Mouse (Mus musculus): ENCODE measurements around the gene Grasp.

Grasp gene

DNA sequence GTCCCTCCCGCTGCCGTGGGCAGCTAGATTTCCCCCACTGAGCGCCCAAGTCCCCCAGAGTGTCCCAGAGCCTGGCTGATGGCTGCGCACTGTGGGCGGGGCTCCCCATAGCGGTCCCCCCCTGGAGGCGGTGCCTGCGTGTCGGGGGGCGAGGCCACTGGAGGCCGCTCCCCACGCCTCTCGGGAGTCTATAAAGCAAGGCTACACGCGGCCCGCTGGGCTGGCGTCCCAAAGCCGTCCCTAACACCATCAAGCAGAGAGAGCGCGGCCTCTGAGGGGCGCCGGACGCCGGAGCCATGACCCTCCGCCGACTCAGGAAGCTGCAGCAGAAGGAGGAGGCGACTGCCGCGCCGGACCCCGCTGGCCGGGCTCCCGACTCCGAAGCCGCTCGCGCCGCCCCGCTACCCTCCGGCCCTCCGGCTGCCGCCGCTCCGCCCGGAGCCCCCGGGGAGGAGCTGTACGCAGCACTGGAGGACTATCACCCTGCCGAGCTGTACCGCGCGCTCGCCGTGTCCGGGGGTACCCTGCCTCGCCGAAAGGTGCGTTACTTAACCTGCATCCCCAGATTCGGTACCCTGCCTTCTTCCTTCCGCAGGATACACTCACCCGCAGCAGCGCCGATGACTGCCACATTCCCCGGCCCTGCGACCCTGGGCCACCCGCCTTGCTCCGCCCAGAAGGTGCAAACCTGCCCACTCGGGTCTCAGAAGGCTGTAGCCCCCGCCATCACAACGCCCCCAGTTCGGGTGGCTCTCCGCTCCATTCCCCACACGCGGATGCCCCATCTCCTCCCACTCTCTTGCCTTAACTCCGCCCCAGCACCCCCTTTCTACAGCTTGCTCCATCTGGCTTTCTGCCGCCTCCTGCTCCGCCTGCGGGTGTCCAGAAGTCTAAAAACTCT lies at the start of gene Grasp:
Gene Grasp (plus strand): TSS at position 183 of the 901 bp plus-strand sequence.
- peak; percentile 91 for DNase-seq

DNA sequence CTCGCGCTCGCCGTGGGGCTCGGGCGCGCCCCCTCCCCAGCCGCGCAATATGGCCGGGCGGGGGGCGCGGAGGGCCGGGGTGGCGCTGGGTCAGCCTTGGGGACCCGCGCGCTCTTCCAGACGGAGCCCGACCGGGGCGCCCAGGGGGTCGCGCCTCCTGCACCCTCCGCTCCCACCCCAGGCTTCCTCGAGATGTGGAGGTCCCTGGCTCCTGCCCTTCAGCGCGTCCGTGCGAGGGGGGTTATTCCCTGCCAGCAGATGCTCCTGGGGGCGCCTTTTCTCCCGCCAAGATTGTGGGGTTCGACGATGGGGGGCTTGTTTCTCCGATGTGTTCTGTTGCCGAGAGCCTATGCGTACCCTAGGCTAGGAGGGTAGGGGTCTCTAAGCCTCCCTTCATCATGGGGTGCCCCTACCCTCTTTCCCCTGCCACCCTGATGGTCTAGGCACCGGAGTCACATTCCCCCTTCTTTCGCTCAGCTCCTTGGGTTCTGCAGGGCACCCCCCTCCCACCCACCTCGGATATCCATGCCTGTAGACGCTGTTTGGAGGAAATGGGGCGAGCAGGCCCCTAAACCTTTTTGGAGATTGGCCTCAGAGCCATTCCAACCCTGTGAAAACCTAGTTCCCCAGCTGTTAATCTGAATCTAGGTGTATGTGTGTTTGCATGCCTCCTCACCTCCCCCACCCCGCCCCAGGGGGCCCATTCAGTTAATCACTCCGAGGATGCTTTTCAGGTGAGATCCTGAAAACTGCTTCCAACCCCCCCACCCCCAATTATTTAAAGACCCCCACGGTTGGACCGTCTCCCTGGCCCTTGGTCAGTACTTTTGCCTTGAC lies 49.5 kb upstream of the Grasp start:
- DNase-seq = no peak

DNA sequence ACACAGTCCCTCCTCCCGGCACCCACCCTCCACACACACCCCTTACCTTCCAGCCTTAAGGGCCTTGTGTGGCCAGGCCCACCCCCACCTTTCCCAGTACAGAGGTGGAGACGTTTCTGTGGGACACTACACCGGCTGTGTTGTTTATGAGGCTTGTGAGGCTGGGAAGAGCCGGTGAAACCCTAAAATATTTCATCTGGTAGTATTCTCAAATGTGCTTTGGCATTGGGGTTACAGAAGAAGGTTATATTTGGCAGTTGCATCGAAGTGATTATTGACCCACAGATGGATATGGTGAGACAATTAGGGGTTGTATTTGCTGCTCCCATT lies 48.9 kb upstream of the Grasp start:
- DNase-seq = no peak

DNA sequence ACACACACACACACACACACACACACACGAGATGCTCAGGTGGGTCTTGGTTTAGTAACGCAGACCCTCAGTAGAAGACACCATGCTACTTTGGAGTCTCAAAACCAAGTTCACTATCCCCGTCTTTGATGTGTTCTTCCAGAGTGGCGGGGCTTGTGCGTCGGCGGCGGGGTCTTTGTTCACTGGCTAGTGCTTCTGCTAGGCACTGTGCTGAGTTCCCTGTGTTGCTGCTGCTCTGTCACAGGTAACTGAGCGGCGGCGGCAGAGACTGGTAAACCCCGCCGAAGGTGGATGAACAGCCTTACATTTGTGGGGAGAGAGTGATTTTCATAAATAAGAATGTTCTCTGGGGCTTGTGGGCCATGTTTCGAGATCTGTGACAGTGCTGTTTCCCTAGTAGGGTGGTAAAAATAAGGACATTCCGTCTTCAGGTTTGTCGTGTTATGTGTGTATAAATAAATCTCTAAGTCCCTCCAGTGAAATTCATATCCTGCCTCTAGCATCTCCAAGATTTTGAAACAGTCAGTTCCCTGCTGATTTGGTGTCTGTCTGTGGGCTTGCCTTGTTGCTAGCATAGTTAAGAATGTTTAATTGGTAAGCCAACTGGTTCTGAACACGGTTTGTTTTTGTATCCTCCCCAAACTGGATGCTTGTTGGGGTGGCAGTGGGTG lies 48.2 kb upstream of the Grasp start:
- DNase-seq = no peak

DNA sequence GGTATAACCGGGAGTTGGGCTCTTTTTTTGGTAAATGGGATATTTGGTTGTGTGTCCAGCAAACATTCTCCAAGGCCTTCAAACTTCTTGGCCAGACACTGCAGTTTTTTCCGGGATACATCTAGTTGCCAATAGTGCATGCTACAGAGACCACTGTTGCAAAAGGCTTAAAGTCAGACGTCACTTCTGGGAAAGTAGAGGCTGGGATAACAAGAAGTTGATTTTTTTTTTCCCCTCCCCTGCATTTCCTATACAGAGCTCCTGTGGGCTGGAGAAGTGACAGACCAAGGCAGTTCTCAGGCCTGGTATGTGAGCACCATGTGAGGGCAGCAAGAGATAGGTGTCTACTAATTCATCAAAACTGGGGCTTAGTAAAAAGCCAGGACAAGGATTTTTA lies 47.7 kb upstream of the Grasp start:
- DNase-seq = no peak

DNA sequence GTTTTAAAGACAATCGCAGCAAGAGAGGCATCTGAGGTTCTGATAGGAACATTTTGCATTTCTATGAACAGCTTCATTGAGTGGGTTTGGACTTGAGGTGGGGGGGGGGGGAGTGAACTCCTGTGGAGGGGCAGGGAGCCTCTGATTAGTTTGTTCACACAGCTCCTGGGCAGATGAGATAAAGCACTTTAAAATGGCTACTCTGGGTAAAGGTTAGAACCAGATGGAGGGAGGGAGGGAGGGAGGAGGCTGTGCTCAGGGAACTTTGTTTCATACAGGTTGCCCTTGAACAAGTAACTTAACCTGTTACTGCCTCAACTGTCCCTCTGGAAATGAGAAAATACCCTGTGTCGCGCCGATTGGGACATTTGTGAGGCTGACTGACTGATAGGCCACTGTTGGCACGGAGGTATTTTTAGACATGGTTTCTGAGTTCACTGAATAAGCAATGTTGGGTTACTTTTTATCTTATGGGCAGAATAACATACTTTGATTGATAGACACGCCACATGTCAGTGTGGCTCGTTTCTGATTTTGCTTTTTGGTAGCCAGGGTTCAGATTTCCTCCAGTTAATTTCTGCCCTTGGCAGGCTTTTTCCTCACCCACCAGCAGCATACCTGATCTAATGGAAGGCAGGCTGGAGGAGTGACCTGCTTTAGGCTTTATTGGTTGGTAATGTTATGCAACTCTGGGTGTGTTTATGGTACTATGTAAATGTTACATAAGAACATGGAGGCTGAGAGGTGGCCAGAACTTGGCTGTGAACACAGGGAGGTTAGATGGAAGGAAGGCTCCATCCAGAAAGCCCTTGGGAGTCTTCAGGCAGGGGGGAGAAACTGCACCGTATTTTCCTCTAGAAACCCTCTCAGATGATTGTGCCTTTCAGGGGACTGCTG lies 46.9 kb upstream of the Grasp start:
- DNase-seq = no peak

DNA sequence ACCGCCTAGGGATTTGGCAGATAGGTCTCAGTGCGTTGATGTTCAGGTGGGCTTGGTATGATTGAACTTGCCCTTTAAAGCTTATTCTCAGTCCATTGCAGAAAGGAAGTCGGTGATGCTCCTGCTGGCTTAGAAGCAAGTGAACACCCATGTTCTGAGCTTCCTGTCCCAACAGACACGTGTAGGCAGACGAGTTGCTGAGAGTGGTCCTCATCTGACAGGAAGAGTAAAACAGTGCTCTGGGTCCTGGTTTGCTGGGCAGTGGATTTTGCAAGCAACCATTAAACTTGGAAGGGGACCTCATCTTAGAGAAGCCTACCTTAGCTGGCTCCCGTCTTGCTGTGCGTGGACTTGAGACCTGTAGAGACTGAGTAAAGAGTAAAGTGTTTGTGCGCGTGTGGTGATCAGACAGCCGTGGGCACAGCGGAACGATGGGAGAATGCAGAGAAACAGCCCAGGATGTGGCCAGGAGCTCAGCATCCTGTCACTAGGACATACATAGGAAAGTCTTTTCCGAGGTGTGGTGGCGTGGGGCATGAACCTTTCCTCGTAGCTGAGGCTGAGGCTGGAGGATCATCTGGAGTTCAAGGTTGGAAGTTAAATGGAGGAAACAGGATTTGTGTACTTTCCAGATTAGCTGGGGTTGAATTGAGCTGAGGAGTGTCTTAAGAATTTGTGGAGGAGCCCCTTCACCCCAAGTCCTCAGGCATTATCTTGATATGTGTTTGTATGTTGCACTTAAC lies 43.5 kb upstream of the Grasp start:
- no peak for DNase-seq

DNA sequence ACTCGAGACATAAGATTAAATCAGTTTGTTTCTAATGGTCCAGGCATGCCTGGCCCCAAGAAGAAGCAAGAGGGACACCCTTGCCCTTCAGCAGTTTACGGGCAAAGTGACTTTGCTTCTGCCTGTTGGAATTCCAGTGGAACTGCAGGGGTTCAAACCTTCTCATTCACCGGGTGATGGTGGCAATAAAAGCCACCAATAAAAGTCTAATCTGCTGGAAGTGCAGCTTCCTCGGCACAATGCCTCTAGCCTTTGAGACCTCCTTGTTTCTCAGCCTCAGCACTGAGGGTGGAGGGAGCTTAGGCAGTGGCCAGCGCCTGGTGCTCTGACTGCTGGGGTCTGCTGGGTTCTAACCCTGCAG lies 42.9 kb upstream of the Grasp start:
- DNase-seq = no peak

DNA sequence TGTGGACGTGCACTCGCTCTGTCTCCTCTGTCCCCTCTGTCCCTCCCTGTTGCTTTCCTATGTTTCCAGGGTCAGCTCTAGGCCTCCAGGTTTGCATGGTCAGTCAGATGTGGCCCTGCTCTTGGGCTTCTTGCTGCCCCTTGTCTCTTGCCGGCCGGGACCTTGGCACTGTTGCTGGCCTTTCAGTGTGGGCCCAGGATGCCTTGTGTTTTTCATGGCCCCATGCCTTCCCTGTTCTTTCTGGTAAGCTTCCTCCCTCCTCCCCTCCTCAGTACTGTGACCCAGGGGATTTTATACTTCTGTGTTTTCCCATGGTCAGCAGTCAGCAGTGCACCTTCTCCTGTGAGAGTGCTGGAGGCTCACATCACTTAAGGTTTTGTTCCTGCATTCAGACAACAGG lies 42.5 kb upstream of the Grasp start:
- DNase-seq = no peak

DNA sequence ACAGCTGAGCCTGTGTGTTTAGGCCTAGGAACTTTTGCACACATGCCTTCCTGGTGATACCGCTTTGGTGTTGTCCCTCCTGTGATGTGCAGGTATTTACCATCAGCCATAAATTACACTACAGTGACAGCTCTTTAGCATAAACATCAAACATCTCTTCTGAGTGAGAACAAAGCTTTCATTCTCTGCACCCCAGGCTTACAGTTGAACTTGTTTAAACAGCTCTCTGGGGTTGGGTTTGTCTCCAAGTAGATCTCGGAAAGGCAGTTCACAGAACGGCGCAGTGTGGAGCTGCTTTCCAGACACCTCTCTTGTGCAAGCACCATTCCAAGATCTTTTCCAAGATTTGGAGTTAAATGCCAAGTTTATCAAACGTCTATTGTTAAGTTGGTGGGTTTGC lies 41.3 kb upstream of the Grasp start:
- no peak for DNase-seq

DNA sequence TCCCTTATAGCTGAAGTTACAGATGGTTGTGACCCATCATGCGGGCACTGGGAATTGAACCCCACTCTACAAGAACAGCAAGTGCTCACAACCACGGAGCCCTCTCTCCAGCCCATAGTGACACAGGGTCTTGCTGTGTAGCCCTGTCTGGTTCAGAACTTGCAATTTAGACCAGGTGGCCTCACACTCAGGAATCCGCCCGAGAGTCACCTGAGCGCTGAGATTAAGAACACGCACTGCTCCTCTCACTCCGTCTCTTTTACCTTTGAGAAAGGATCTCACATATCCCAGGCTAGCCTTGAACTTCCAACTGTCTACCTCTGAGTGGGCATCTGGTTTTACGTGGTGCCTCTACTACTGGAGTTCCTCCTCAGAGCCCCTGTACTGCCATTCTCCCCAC lies 39.7 kb upstream of the Grasp start:
- no peak for DNase-seq

DNA sequence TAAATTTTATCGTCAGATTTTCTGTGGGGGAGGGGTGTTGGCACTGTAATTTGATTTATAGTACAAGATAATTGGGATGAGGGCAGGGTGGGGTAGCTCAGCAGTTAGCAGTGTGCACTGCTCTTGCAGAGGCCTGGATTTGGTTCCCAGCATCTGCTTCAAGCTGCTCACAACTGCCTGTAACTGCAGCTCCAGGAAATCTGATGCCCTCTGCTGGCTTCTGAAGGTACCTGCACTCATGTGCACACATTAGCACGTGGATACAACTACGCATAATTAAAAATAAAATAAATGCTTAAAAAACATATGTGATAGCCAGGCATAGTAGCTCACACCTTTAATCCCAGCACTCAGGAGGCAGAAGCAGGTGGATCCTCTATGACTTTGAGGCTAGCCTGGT lies 38.4 kb upstream of the Grasp start:
- DNase-seq = no peak

DNA sequence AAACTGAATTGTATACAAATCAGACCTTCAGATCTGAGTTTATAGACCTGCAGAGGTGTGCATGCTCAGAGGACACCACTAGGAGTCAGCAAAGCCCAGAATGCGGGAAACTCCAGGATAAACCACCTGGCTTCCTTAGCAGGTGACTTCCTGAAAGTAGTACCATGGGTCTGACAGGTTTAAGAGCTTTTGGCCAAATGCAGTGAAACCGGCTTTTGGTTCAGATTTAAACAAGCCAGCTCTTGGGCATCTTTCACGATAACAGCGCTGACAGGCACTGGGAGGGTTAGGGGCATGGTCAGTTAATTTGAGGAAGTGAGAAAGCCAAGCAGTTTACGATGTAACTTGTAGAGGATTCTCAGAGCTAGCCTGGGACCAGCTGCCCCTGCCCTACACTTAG lies 36.1 kb upstream of the Grasp start:
- DNase-seq = no peak

DNA sequence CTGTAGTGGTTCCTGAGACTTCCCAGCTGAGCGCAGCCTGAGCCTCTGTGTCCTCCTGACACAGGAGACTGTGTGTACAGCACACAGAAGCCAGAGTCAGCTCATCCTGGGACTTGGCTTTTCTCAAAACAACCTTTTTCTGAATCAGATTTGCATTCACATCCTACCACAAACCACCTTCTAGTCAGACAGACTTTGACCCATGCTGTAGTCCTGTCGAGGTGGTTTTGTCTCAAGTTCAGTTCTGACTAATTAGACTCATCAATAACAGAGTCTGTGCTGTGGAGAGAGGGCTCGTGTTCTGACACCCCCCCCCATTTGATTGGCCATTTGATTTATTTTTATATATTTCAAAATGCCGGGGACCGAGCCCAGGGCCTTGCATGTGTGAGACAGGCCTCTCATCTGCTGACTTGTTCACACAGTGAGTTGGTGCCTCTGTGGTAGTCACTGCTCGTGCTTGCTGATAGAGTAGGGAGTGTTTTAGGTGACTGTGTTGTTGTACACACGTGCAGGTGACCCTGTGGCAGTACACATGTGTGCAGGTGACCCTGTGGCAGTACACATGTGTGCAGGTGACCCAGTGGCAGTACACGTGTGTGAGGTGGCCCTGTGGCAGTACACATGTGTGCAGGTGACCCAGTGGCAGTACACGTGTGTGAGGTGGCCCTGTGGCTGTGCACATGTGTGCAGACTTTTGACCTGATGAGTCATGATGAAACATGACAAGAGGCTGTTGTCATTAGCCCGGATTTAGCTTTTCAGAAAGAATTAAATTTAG lies 33.8 kb upstream of the Grasp start:
- no peak for DNase-seq

DNA sequence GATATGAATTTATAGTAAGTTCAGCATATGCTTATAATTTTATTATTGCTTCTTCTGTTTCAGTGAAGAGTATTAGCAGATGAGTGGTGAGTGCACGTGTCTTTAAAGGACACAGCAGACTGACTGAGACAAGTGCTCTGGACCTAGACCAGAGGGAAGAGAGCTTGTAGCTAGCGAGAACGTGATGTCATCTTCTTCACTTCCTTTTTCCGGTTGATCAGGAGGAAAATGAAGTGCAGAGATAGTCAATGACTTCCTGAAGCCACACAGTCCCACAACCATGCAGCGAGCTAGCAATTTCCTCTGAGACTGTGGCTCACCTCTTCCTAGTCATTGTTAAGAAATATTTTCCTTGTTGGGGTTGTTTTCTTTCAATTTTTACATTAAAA lies 33.2 kb upstream of the Grasp start:
- DNase-seq = no peak

DNA sequence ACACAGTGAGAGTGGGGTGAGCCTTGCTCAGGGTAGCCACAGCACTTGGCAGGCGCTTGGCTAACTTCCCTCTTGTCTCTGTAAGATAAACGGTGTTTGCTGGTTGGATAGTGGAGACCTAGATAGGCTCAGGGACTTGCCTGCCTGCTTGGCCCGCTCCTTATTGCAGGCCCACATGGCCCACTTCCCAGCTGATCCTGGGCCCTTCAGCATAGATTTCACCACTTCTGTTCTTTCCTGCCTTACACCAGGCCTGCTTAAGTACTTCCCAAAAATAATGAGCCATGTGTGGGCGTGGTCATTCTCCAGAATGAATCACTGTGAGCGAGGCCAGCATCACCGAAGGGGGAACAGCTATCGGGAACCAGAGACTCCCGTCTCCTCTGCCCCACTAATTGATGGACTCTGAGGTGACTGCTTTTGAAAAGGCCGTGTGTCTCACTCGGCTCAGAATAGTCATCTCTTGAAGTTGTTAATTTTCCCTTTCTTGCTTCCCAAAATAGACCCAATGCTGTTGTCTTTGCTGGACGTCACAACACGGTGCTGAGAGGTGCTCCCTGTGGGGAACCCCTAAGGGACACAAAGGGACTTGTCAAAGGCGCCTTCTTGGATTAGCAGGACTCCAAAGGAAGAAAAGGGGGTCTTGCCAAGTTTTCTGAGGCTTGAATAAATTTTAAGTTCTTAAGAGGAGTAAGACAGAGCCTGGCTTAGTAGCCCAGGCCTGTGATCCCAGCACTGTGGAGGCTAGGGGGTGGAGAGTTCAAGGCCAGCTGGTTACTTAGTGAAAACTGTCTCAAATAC lies 32.3 kb upstream of the Grasp start:
- peak; percentile 54 for DNase-seq

DNA sequence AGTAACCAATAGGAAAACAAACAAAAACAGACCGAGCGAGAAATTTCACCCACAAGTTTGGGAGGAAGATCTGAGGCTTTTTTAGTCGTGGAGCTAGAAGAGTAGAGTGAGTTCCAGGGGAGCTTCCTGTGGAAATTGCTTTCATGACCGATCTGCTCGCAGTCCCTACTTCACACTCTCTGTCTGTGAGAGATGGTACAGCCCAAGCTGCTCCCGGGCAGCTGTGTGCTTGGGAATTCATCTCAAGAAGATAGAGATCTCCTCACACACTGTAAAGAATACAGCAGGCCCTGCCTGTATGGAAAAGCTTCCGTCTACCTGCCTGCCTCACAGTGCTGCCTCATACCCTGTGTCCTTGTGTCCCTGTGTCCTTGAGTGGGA lies 31.7 kb upstream of the Grasp start:
- DNase-seq = no peak

DNA sequence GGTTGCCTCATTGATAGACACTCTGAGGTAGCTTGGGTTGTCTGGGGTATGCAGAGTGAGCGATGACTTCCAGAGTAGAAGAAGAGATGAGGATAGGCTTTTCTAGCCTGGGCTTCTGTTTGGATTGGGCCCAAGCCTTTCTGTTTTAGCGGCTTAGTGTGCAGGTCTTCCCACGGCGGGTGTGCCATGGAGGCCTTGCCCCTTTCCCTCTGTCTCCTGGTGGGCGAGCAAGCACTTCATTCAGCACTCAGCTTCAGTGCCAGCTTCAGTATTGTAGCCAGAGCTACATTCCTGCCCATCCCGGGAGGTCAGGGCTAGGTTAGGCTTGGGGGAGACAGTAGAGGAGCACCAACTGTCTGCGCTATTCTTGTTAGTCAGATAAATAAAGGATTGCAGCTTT lies 31.3 kb upstream of the Grasp start:
- no peak for DNase-seq

DNA sequence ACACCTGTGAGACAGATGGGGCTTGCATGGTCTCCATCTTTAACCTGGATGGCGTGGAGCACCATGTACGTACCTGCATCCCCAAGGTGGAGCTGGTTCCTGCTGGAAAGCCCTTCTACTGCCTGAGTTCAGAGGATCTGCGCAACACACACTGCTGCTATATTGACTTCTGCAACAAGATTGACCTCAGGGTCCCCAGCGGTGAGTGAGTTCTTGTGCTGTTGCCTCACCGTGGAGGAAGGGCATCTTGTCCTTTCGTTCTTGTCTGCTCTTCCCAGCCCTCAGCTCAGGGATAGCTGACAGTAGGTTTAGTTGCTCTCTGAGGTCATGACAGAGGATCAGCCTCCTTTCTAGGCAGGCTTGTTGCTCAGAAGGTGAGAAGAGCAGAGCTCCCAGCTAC lies 30.0 kb upstream of the Grasp start:
- no peak for DNase-seq

Measured in embryo, embryonic 11 days (tissue).